8 mouse cellular contexts compared by ENCODE assay signal in the genomic region with DNA sequence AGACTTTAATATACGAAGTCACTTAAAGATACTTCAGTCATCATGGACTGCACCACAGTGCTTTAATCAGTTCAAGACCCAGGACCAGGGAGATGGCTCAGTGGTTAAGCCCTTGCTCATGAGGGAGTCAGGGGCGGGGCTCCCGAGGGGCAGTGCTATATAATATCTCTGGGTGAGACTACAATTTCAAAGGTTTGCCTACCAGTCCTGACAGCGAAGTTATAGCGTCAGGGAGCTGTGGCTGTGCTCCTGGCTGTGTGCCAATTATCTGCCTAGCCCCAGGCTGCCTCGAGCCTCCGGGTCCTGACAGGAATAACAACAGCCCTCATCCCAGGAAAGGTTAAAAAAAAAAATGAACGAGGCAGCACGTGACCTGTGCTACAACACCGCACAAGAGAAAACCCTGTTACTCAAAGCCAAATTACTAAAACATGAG. TPM values are rescaled to one million over a fixed set of nuclear protein-coding genes. Genes with fewer than 3 reads are reported as not detected.
A peak's percentile ranks its signal among the peaks of the same experiment; 100 is the strongest.
DNase-seq lines count a peak whose midpoint lies in the region; ATAC-seq lines count a peak whose summit lies in the region.

No protein-coding gene starts in this region.

- no peak overlapping the region for H3K9ac ChIP-seq in forebrain, embryonic 11.5 days (ENCODE audit: low read length)
- H3K9ac ChIP-seq in intestine, embryonic 14.5 days (ENCODE audit: low read length), result no peak overlapping the region
- no peak overlapping the region for H3K9ac ChIP-seq in midbrain, embryonic 12.5 days (replicated peaks)

- ATAC-seq in forebrain, embryonic 11.5 days (replicated peaks; ENCODE audit: low FRiP score), result peak; percentile 57
- peak; percentile 56 for ATAC-seq in intestine, embryonic 14.5 days (replicated peaks; ENCODE audit: low FRiP score, low TSS enrichment, low read depth)
- peak; percentile 67 for ATAC-seq in midbrain, embryonic 12.5 days (ENCODE audit: low FRiP score, low read depth)

- H3K4me3 ChIP-seq in forebrain, embryonic 11.5 days (ENCODE audit: low read depth, low read length), result no peak overlapping the region
- H3K4me3 ChIP-seq in forebrain, embryonic 10.5 days, result no peak overlapping the region
- no peak overlapping the region for H3K4me3 ChIP-seq in intestine, embryonic 14.5 days (ENCODE audit: low read depth, low read length)
- no peak overlapping the region for H3K4me3 ChIP-seq in midbrain, embryonic 12.5 days

- WGBS in forebrain, embryonic 11.5 days, result 40% methylated on average over 10 of the region's 10 CpGs
- 70% methylated on average over 10 of the region's 10 CpGs for WGBS in forebrain, embryonic 10.5 days
- WGBS in intestine, embryonic 14.5 days, result 23% methylated on average over 10 of the region's 10 CpGs
- WGBS in midbrain, embryonic 12.5 days, result 29% methylated on average over 10 of the region's 10 CpGs

- H3K4me1 ChIP-seq in forebrain, embryonic 11.5 days (replicated peaks; ENCODE audit: control insufficient read depth, insufficient read depth, low read length), result peaks cover 5% of the 10 kb centered on the region; the same call in 1 of the 2 replicates
- peaks cover 30% of the 10 kb centered on the region for H3K4me1 ChIP-seq in forebrain, embryonic 10.5 days
- peaks cover 12% of the 10 kb centered on the region for H3K4me1 ChIP-seq in intestine, embryonic 14.5 days (replicated peaks; ENCODE audit: control insufficient read depth, insufficient read depth, low read length)
- H3K4me1 ChIP-seq in midbrain, embryonic 12.5 days, result peaks cover 47% of the 10 kb centered on the region

- H3K27ac ChIP-seq in forebrain, embryonic 11.5 days (ENCODE audit: low read depth, low read length), result no peak overlapping the region
- H3K27ac ChIP-seq in forebrain, embryonic 10.5 days, result no peak overlapping the region
- no peak overlapping the region for H3K27ac ChIP-seq in intestine, embryonic 14.5 days (ENCODE audit: low read depth)
- H3K27ac ChIP-seq in midbrain, embryonic 12.5 days (replicated peaks), result 0 out of 2 replicates have a peak overlapping the region, but pooled peaks have one; percentile 4

- no peak overlapping the region for H3K4me2 ChIP-seq in forebrain, embryonic 11.5 days (ENCODE audit: low read depth, low read length, severe bottlenecking)
- peak overlapping the region; percentile 36 for H3K4me2 ChIP-seq in intestine, embryonic 14.5 days (ENCODE audit: low read length)
- H3K4me2 ChIP-seq in midbrain, embryonic 12.5 days (replicated peaks), result no peak overlapping the region; the same call in 1 of the 2 replicates

- no peaks in the 10 kb centered on the region for H3K27me3 ChIP-seq in forebrain, embryonic 11.5 days (ENCODE audit: control insufficient read depth, insufficient read depth, low read length)
- H3K27me3 ChIP-seq in forebrain, embryonic 10.5 days (ENCODE audit: poor library complexity, severe bottlenecking), result peaks cover 15% of the 10 kb centered on the region
- H3K27me3 ChIP-seq in intestine, embryonic 14.5 days (replicated peaks; ENCODE audit: control insufficient read depth, insufficient read depth, low read length), result no peaks in the 10 kb centered on the region
- no peaks in the 10 kb centered on the region for H3K27me3 ChIP-seq in midbrain, embryonic 12.5 days

- peak; percentile 66 for DNase-seq in forebrain, embryonic 11.5 days (ENCODE audit: low spot score)
- DNase-seq in forebrain, embryonic 10.5 days (ENCODE audit: extremely low spot score, low spot score), result no peak
- peak; percentile 63 for DNase-seq in ZHBTc4 (ENCODE audit: low read depth, low spot score)
- peak; percentile 72 for DNase-seq in intestine, embryonic 14.5 days (ENCODE audit: low spot score)
- DNase-seq in urinary bladder, postnatal 36 days (ENCODE audit: low spot score in 2 of 2), result no peak
- DNase-seq in ovary, postnatal 36 days (ENCODE audit: low spot score), result no peak
- no peak for DNase-seq in layer of hippocampus, adult 9-11 months

- H3K9me3 ChIP-seq in forebrain, embryonic 11.5 days (ENCODE audit: control insufficient read depth, low read length), result no peaks in the 10 kb centered on the region
- no peaks in the 10 kb centered on the region for H3K9me3 ChIP-seq in forebrain, embryonic 10.5 days
- no peaks in the 10 kb centered on the region for H3K9me3 ChIP-seq in intestine, embryonic 14.5 days (ENCODE audit: control insufficient read depth, low read length)
- H3K9me3 ChIP-seq in midbrain, embryonic 12.5 days, result no peaks in the 10 kb centered on the region

- H3K36me3 ChIP-seq in forebrain, embryonic 11.5 days (ENCODE audit: control insufficient read depth, insufficient read depth, low read length), result no peaks in the 10 kb centered on the region
- H3K36me3 ChIP-seq in forebrain, embryonic 10.5 days (replicated peaks), result no peaks in the 10 kb centered on the region
- no peaks in the 10 kb centered on the region for H3K36me3 ChIP-seq in intestine, embryonic 14.5 days (ENCODE audit: control insufficient read depth, insufficient read depth, low read length)
- 0 out of 2 replicates have a peak, but pooled peaks cover 6% of the 10 kb centered on the region for H3K36me3 ChIP-seq in midbrain, embryonic 12.5 days

RNA-seq across cellular contexts. Expression of gene Trim2, which starts 24.7 kb away (rescaled TPM):
- 63.0 and 70.3 TPM in 2 replicates for polyA plus RNA-seq in forebrain, embryonic 11.5 days (2014; fragmentation: Nextera tagmentation; extraction: Ambion mirVana)
- 32.1 and 36.4 TPM in 2 replicates for polyA plus RNA-seq in forebrain, embryonic 10.5 days (2016; fragmentation: Nextera tagmentation; extraction: Ambion mirVana)
- polyA plus RNA-seq in intestine, embryonic 14.5 days (2014; fragmentation: Nextera tagmentation; extraction: Ambion mirVana), result 58.1 and 60.4 TPM in 2 replicates
- 176 and 184 TPM in 2 replicates for polyA plus RNA-seq in midbrain, embryonic 12.5 days (2016; fragmentation: Nextera tagmentation; extraction: Ambion mirVana)

Comparison
In these comparisons a context has a peak if more than half of its experiments do, and no peak if none do; other contexts are left out.
1. DNase-seq: peak in forebrain, embryonic 11.5 days (single experiment), ZHBTc4 (single experiment) and intestine, embryonic 14.5 days (single experiment); none in forebrain, embryonic 10.5 days (single experiment), urinary bladder, postnatal 36 days (0 of 2), ovary, postnatal 36 days (single experiment) and layer of hippocampus, adult 9-11 months (single experiment).
2. Peak in every context shown above with its lines, with median percentiles within 50 percentile points of each other: ATAC-seq.